Comparison of ENCODE assay signal across 8 mouse cellular contexts in genomic region chr6:86848915-86849644, GRCm38 (mm10). TPM values are rescaled to one million over a fixed set of nuclear protein-coding genes. Genes with fewer than 3 reads are reported as not detected.
DNase-seq lines count a peak whose midpoint lies in the region; ATAC-seq and TF ChIP-seq lines count a peak whose summit lies in the region.

Gene Aak1, plus strand, starts transcription at chr6:86849517.

- H3K9me3 ChIP-seq in hindbrain, postnatal 0 days (ENCODE audit: low read length): no peaks in the 10 kb centered on the region

- H3K27ac ChIP-seq in gastrocnemius, adult 2 months: peak within 1 kb of the TSS; percentile 99
- H3K27ac ChIP-seq in hindbrain, postnatal 0 days: peak within 1 kb of the TSS; percentile 92
- H3K27ac ChIP-seq in left cerebral cortex, adult 2 months: peak within 1 kb of the TSS; percentile 100

- peak; percentile 96 for ATAC-seq in hindbrain, postnatal 0 days
- peak; percentile 74 for ATAC-seq in megakaryocyte, adult 5-6 weeks (ENCODE audit: poor library complexity, severe bottlenecking)

- WGBS in hindbrain, postnatal 0 days: under 1% methylated on average over 52 of the region's 60 CpGs

- H3K27me3 ChIP-seq in hindbrain, postnatal 0 days (ENCODE audit: insufficient read depth, low read length): no peaks in the 10 kb centered on the region

- H3K9ac ChIP-seq in hindbrain, postnatal 0 days (replicated peaks; ENCODE audit: low read length): peak within 1 kb of the TSS; percentile 61

- H3K36me3 ChIP-seq in hindbrain, postnatal 0 days (ENCODE audit: insufficient read depth, low read length): no peaks in the 10 kb centered on the region

- peaks cover 23% of the 10 kb centered on the region for H3K4me1 ChIP-seq in hindbrain, postnatal 0 days (ENCODE audit: insufficient read depth, low read length)

- no peak for TF ChIP-seq CTCF in gastrocnemius, adult 2 months (IDR thresholded peaks at IDR 0.05)
- no peak for TF ChIP-seq CTCF in hindbrain, postnatal 0 days (IDR thresholded peaks at IDR 0.05; ENCODE audit: low read depth)
- TF ChIP-seq CTCF in left cerebral cortex, adult 2 months (IDR thresholded peaks at IDR 0.05): no peak

- peak within 1 kb of the TSS; percentile 85 for H3K4me2 ChIP-seq in hindbrain, postnatal 0 days (ENCODE audit: low read depth, low read length)

- H3K4me3 ChIP-seq in gastrocnemius, adult 2 months: peak within 1 kb of the TSS; percentile 92
- peak within 1 kb of the TSS; percentile 56 for H3K4me3 ChIP-seq in hindbrain, postnatal 0 days (ENCODE audit: low read length)
- peak within 1 kb of the TSS; percentile 86 for H3K4me3 ChIP-seq in left cerebral cortex, adult 2 months

- intact Hi-C loops in gastrocnemius, adult 2 months (cut with DNase I): no loop called here
- intact Hi-C loops in left cerebral cortex, adult 2 months (cut with DNase I): no loop called here

- DNase-seq in WW6 (ENCODE audit: low read depth, low spot score): peak; percentile 70
- peak; percentile 89 to 94 for DNase-seq in cerebellum, postnatal 4 days (ENCODE audit: low spot score in 2 of 2)
- peak; percentile 95 for DNase-seq in gastrocnemius, adult 2 months
- peak; percentile 95 for DNase-seq in hindbrain, postnatal 0 days (ENCODE audit: low spot score)
- peak; percentile 91 to 92 for DNase-seq in left cerebral cortex, adult 2 months (ENCODE audit: extremely low spot score in 1 of 2, low spot score in 2 of 2)
- DNase-seq in right cerebral cortex, adult 2 months (ENCODE audit: low spot score in 2 of 2): peak; percentile 88 to 95
- peak; percentile 88 for DNase-seq in urinary bladder, postnatal 14 days (ENCODE audit: low spot score)

RNA-seq across cellular contexts. Expression of gene Aak1, which starts in this region (rescaled TPM):
- 10 to 100 TPM; 32.0 to 44.5 TPM for total RNA-seq in gastrocnemius, adult 2 months (2021)
- 77.8 and 80.8 TPM in 2 replicates for total RNA-seq in hindbrain, postnatal 0 days (2014; rRNA removed)
- 27.0 and 32.6 TPM in 2 replicates for polyA plus RNA-seq in hindbrain, postnatal 0 days (2015; fragmentation: Nextera tagmentation; extraction: Ambion mirVana)
- total RNA-seq in left cerebral cortex, adult 2 months (2021): 100 to 1,000 TPM; 442 to 463 TPM
- 29.7 and 37.6 TPM in 2 replicates for total RNA-seq in megakaryocyte, adult 5-6 weeks (2015)
- total RNA-seq in megakaryocyte, adult 5-6 weeks (2017): 5.3 and 12.9 TPM in 2 replicates

Comparison
In these comparisons a context has a peak if more than half of its experiments do, and no peak if none do; other contexts are left out.
1. Peak in every context shown above with its lines: DNase-seq, ATAC-seq, H3K4me3 ChIP-seq and H3K27ac ChIP-seq.